Mouse (Mus musculus): ENCODE data around the gene Klf13. TPM values are rescaled to one million over a fixed set of nuclear protein-coding genes. Genes with fewer than 3 reads are reported as not detected.

Gene Klf13
- polyA plus RNA-seq, 2 experiments = 3.4 to 15.8 TPM

- no peak for ATAC-seq (ENCODE audit: insufficient read depth)
- Histone ChIP-seq H3K4me2 (ENCODE audit: low read depth) (no peak within 1 kb of the TSS), H3K9me3 (ENCODE audit: control insufficient read depth, low read length) (no peaks in the 10 kb centered on the region), H3K27ac (no peak within 1 kb of the TSS), H3K4me3 (ENCODE audit: insufficient read depth in 1 of 2, low read depth in 2 of 2, low read length in 2 of 2) (no peak within 1 kb of the TSS), H3K9ac (replicated peaks) (no peak within 1 kb of the TSS), H3K36me3 (replicated peaks; ENCODE audit: control insufficient read depth, insufficient read depth, low read depth) (no peaks in the 10 kb centered on the region), H3K4me1 (replicated peaks; ENCODE audit: control insufficient read depth in 2 of 2, insufficient read depth in 2 of 2, low read length in 1 of 2) (peaks cover 9 to 38% of the 10 kb centered on the region in 2 experiments), H3K27me3 (ENCODE audit: control insufficient read depth, insufficient read depth, low read length) (no peaks in the 10 kb centered on the region)
- TF ChIP-seq CTCF (IDR thresholded peaks at IDR 0.05; ENCODE audit: low read depth) (no peak), EP300 (IDR thresholded peaks at IDR 0.05; ENCODE audit: low read depth) (no peak)
- no peak for DNase-seq (ENCODE audit: low read depth in 3 of 3, low spot score in 3 of 3)
- WGBS (ENCODE audit: insufficient replicate concordance) = 70% methylated on average over 6 of the region's 6 CpGs
Observed at GRCm38 (mm10) chr7:63916268-63916907, 22.3 kb downstream of the Klf13 start, which contains the start of gene E030018B13Rik. Gene E030018B13Rik (plus strand): TSS chr7:63916857.

- no peak for ATAC-seq (ENCODE audit: insufficient read depth)
- no peak overlapping the region for H3K4me3 ChIP-seq (ENCODE audit: insufficient read depth in 1 of 2, low read depth in 2 of 2, low read length in 2 of 2)
- no peak for TF ChIP-seq EP300 (IDR thresholded peaks at IDR 0.05; ENCODE audit: low read depth)
- no peak for TF ChIP-seq CTCF (IDR thresholded peaks at IDR 0.05; ENCODE audit: low read depth)
- H3K27me3 ChIP-seq (ENCODE audit: control insufficient read depth, insufficient read depth, low read length) = no peaks in the 10 kb centered on the region
- no peaks in the 10 kb centered on the region for H3K36me3 ChIP-seq (replicated peaks; ENCODE audit: control insufficient read depth, insufficient read depth, low read depth)
- H3K27ac ChIP-seq = no peak overlapping the region
- no peak overlapping the region for H3K4me2 ChIP-seq (ENCODE audit: low read depth)
- no peaks in the 10 kb centered on the region for H3K9me3 ChIP-seq (ENCODE audit: control insufficient read depth, low read length)
- peaks cover 4 to 39% of the 10 kb centered on the region in 2 experiments for H3K4me1 ChIP-seq (replicated peaks; ENCODE audit: control insufficient read depth in 2 of 2, insufficient read depth in 2 of 2, low read length in 1 of 2)
- no peak for DNase-seq (ENCODE audit: low read depth in 3 of 3, low spot score in 3 of 3)
- WGBS (ENCODE audit: insufficient replicate concordance) = 82% methylated on average over 2 of the region's 2 CpGs
- no peak overlapping the region for H3K9ac ChIP-seq (replicated peaks)
Observed at GRCm38 (mm10) chr7:63914891-63915290, 23.8 kb downstream of the Klf13 start.

GRCm38 (mm10) chr7:63913724-63914692 is 24.7 kb downstream of the Klf13 start:
- no peaks in the 10 kb centered on the region for H3K27me3 ChIP-seq (ENCODE audit: control insufficient read depth, insufficient read depth, low read length)
- H3K27ac ChIP-seq = no peak overlapping the region
- H3K9me3 ChIP-seq (ENCODE audit: control insufficient read depth, low read length) = no peaks in the 10 kb centered on the region
- ATAC-seq (ENCODE audit: insufficient read depth) = no peak
- no peak overlapping the region for H3K4me2 ChIP-seq (ENCODE audit: low read depth)
- no peak overlapping the region for H3K4me3 ChIP-seq (ENCODE audit: insufficient read depth in 1 of 2, low read depth in 2 of 2, low read length in 2 of 2)
- no peak for TF ChIP-seq EP300 (IDR thresholded peaks at IDR 0.05; ENCODE audit: low read depth)
- TF ChIP-seq CTCF (IDR thresholded peaks at IDR 0.05; ENCODE audit: low read depth) = no peak
- no peaks in the 10 kb centered on the region for H3K36me3 ChIP-seq (replicated peaks; ENCODE audit: control insufficient read depth, insufficient read depth, low read depth)
- no peak overlapping the region for H3K9ac ChIP-seq (replicated peaks)
- DNase-seq (ENCODE audit: low read depth in 3 of 3, low spot score in 3 of 3) = no peak
- WGBS (ENCODE audit: insufficient replicate concordance) = 64% methylated on average over 10 of the region's 10 CpGs
- H3K4me1 ChIP-seq (replicated peaks; ENCODE audit: control insufficient read depth in 2 of 2, insufficient read depth in 2 of 2, low read length in 1 of 2) = peaks cover 3 to 34% of the 10 kb centered on the region in 2 experiments

GRCm38 (mm10) chr7:63912924-63913723 is 25.6 kb downstream of the Klf13 start:
- Histone ChIP-seq H3K4me2 (ENCODE audit: low read depth) (no peak overlapping the region), H3K9ac (replicated peaks) (no peak overlapping the region), H3K27ac (no peak overlapping the region), H3K4me1 (replicated peaks; ENCODE audit: control insufficient read depth in 2 of 2, insufficient read depth in 2 of 2, low read length in 1 of 2) (peaks cover 8 to 40% of the 10 kb centered on the region in 2 experiments), H3K36me3 (replicated peaks; ENCODE audit: control insufficient read depth, insufficient read depth, low read depth) (no peaks in the 10 kb centered on the region), H3K27me3 (ENCODE audit: control insufficient read depth, insufficient read depth, low read length) (no peaks in the 10 kb centered on the region), H3K9me3 (ENCODE audit: control insufficient read depth, low read length) (no peaks in the 10 kb centered on the region), H3K4me3 (ENCODE audit: insufficient read depth in 1 of 2, low read depth in 2 of 2, low read length in 2 of 2) (no peak overlapping the region)
- ATAC-seq (ENCODE audit: insufficient read depth) (no peak), DNase-seq (ENCODE audit: low read depth in 3 of 3, low spot score in 3 of 3) (no peak)
- WGBS (ENCODE audit: insufficient replicate concordance) = 73% methylated on average over 12 of the region's 12 CpGs
- 0 out of 2 replicates have a peak, but pooled peaks have one; percentile 10 for TF ChIP-seq CTCF (IDR thresholded peaks at IDR 0.05; ENCODE audit: low read depth)
- no peak for TF ChIP-seq EP300 (IDR thresholded peaks at IDR 0.05; ENCODE audit: low read depth)

All from liver, embryonic 14.5 days (tissue).